Mouse (Mus musculus): ENCODE measurements around the gene Dido1.

DNA sequence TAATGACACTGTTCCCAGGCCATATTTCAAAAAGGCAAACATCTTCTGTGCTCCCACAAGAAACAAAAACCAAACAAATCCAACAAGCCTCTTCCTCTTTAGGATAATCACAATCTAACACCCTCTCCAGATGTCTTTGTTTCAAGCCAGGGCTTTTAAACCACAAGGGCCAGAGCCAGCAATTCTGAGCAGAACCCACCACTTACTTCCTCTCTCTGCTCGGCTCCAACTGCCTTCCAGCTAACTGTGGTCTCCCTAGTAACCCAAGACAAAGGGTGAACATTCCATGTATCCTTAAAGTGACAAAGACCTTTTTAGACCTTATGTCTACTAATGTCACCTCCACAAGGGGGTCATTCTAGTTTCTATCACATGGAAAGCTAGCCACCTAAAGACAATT is 17.2 kb downstream of the Dido1 start:
- TF ChIP-seq ZC3H11A (IDR thresholded peaks at IDR 0.05; ENCODE audit: borderline replicate concordance, low read depth, low read length) (no peak), MAFK (IDR thresholded peaks at IDR 0.05; ENCODE audit: insufficient read depth, low read depth, low read length) (no peak)

Measured in ES-E14 (cell line).